Mouse (Mus musculus) macrophage (primary cell): ENCODE measurements around the gene Gm4201. TPM values are rescaled to one million over a fixed set of nuclear protein-coding genes. Genes with fewer than 3 reads are reported as not detected.
"Not testable (repeated sequence)": the region's sequence is repeated elsewhere in the genome, so short reads cannot be mapped to it uniquely, and the experiment has no call there.

Experiments
- H3K27ac ChIP-seq: fragments of 350-480 bp; formaldehyde crosslinking; 2 replicates; pipeline ENCODE4 v1.9.0; 2021
- H3K36me3 ChIP-seq: fragments of 350-480 bp; formaldehyde crosslinking; 2 replicates; pipeline ENCODE4 v1.9.0; 2021; ENCODE audit errors: inconsistent target
- H3K4me3 ChIP-seq: fragments of 350-480 bp; formaldehyde crosslinking; 2 replicates; pipeline ENCODE4 v1.9.0; 2021; ENCODE audit errors: inconsistent target
- H3K79me2 ChIP-seq: fragments of 350-480 bp; formaldehyde crosslinking; 2 replicates; pipeline ENCODE4 v1.9.0; 2021; ENCODE audit errors: inconsistent target
- WGBS: methylation state at CpG from one replicate; pipeline ENCODE4 v1.1.7; 2026; ENCODE audit warnings: inconsistent platforms; ENCODE audit not compliant: missing documents; 5-methylcytosine and 5-hydroxymethylcytosine counted together
- polyA plus RNA-seq: library from polyadenylated mRNA; stranded (reverse); fragments of 250-400 nt; gene quantifications from 3 replicates; pipeline ENCODE4 v1.2.4, GENCODE M21; 2018; ENCODE audit warnings: inconsistent platforms
- total RNA-seq, 78 experiments: library from RNA; depleted of rRNA; stranded (reverse); fragments of 250-400 nt; gene quantifications; 1 replicate in 9 of 78; 2 replicates in 24 of 78; 3 replicates in 43 of 78; 4 replicates in 2 of 78; pipeline ENCODE4 v1.2.4; 2018; ENCODE audit warnings: inconsistent platforms in 56 of 78

Gene Gm4201
- not detected for total RNA-seq (2018; cell fraction: chromatin; rRNA removed)
- not detected for total RNA-seq (2018; cell fraction: cytosol; rRNA removed)
- not detected for total RNA-seq (2018; cell fraction: nucleus; rRNA removed)
- not detected in 3 replicates for polyA plus RNA-seq

- no CpG with 5 or more reads among the region's 3 CpGs for WGBS
Observed at GRCm38 (mm10) chr7:22565243-22565642, at the start of gene Gm4201. TSS of gene Gm4201 (minus strand) at chr7:22565343.

GRCm38 (mm10) chr7:22588027-22588426 lies 22.9 kb upstream of the Gm4201 start, which contains the start of gene Gm4565:
TSS of gene Gm4565 (minus strand) at chr7:22588127.
- H3K36me3 ChIP-seq, H3K27ac ChIP-seq, H3K4me3 ChIP-seq, H3K79me2 ChIP-seq: not testable (repeated sequence)
- no CpG with 5 or more reads among the region's 4 CpGs for WGBS

More at GRCm38 (mm10) chr7:22565243-22565642, at the start of gene Gm4201:
- H3K4me3 ChIP-seq, H3K27ac ChIP-seq, H3K79me2 ChIP-seq, H3K36me3 ChIP-seq: not testable (repeated sequence)

- H3K36me3 ChIP-seq, H3K4me3 ChIP-seq, H3K79me2 ChIP-seq, H3K27ac ChIP-seq: not testable (repeated sequence)
- WGBS: no CpG with 5 or more reads among the region's 1 CpGs
Observed at GRCm38 (mm10) chr7:22534787-22535186, 30.4 kb downstream of the Gm4201 start, which contains the start of gene Gm8677. TSS of gene Gm8677 (minus strand) at chr7:22534887.

GRCm38 (mm10) chr7:22522667-22523066 lies 42.5 kb downstream of the Gm4201 start, which contains the start of gene Vmn1r152:
TSS of gene Vmn1r152 (plus strand) at chr7:22522967.
- H3K36me3 ChIP-seq, H3K27ac ChIP-seq, H3K79me2 ChIP-seq, H3K4me3 ChIP-seq: not testable (repeated sequence)
- no CpG with 5 or more reads among the region's 3 CpGs for WGBS

Other genes starting within 250 kb of the Gm4201 start
- gene Gm4187, start 235.6 kb downstream of the Gm4201 start, polyA plus RNA-seq: not detected in 3 replicates
- not detected in 3 replicates for gene Gm8660, start 194.3 kb downstream of the Gm4201 start, polyA plus RNA-seq
- gene Vmn1r148, start 151.8 kb downstream of the Gm4201 start, polyA plus RNA-seq: not detected in 3 replicates
- not detected in 3 replicates for gene Vmn1r149, start 127.1 kb downstream of the Gm4201 start, polyA plus RNA-seq
- gene Gm10665, start 101.3 kb downstream of the Gm4201 start, polyA plus RNA-seq: not detected in 3 replicates
- gene Vmn1r151, start 65.7 kb downstream of the Gm4201 start, polyA plus RNA-seq: not detected in 3 replicates
- not detected in 3 replicates for gene Vmn1r152, start 42.4 kb downstream of the Gm4201 start, polyA plus RNA-seq
- not detected in 3 replicates for gene Gm8677, start 30.5 kb downstream of the Gm4201 start, polyA plus RNA-seq
- not detected in 3 replicates for gene Gm4565, start 22.8 kb upstream of the Gm4201 start, polyA plus RNA-seq
- gene Vmn1r155, start 92.7 kb upstream of the Gm4201 start, polyA plus RNA-seq: not detected in 3 replicates
- gene Gm8693, start 127.0 kb upstream of the Gm4201 start, polyA plus RNA-seq: not detected in 3 replicates
- gene Gm4567, start 154.4 kb upstream of the Gm4201 start, polyA plus RNA-seq: not detected in 3 replicates
- gene Vmn1r157, start 196.4 kb upstream of the Gm4201 start, polyA plus RNA-seq: not detected in 3 replicates
- not detected in 3 replicates for gene Vmn1r158, start 225.4 kb upstream of the Gm4201 start, polyA plus RNA-seq